Mouse (Mus musculus): Measurements from ENCODE around the gene P4ha3. TPM values are rescaled to one million over a fixed set of nuclear protein-coding genes. Genes with fewer than 3 reads are reported as not detected.

P4ha3 gene
- polyA plus RNA-seq (2012; ENCODE audit: low replicate concordance): 0.16 TPM in 1 of 2 replicates, not detected in the other

DNA sequence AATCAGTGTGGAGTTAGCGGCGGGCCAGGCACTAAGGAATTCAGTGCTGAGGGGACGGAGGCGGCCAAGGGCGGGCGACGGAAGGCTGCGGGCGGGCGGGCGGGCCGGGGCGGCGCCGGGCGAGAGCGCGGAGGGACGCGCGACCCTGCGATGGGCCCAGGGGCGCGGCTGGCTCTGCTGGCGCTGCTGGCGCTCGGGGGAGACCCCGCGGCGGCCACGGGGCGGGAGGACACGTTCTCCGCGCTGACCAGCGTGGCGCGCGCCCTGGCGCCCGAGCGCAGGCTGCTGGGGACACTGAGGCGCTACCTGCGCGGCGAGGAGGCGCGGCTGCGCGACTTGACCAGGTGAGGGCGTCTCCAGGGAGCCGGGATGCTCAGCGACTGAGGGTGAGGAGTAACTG, at the start of gene P4ha3:
TSS of gene P4ha3 (plus strand) at position 138 of the 400 bp plus-strand sequence.

Other genes starting within 250 kb of the P4ha3 start
- gene Pold3, start 164.0 kb upstream of the P4ha3 start, polyA plus RNA-seq (2012; ENCODE audit: low replicate concordance): 6.0 and 10.6 TPM in 2 replicates
- gene Lipt2, start 126.2 kb upstream of the P4ha3 start, polyA plus RNA-seq (2012; ENCODE audit: low replicate concordance): 1.9 and 4.6 TPM in 2 replicates
- not detected in 2 replicates for gene Kcne3, start 109.0 kb upstream of the P4ha3 start, polyA plus RNA-seq (2012; ENCODE audit: low replicate concordance)
- gene Pgm2l1, start 58.1 kb upstream of the P4ha3 start, polyA plus RNA-seq (2012; ENCODE audit: low replicate concordance): 8.5 and 14.8 TPM in 2 replicates
- 27.5 and 47.7 TPM in 2 replicates for gene C2cd3, start 86.7 kb downstream of the P4ha3 start, polyA plus RNA-seq (2012; ENCODE audit: low replicate concordance)
- 27.9 and 30.1 TPM in 2 replicates for gene Ppme1, start 86.8 kb downstream of the P4ha3 start, polyA plus RNA-seq (2012; ENCODE audit: low replicate concordance)
- 0.74 and 1.5 TPM in 2 replicates for gene Ucp3, start 187.5 kb downstream of the P4ha3 start, polyA plus RNA-seq (2012; ENCODE audit: low replicate concordance)
- 1,213 and 1,443 TPM in 2 replicates for gene Ucp2, start 207.8 kb downstream of the P4ha3 start, polyA plus RNA-seq (2012; ENCODE audit: low replicate concordance)
- gene Dnajb13, start 229.4 kb downstream of the P4ha3 start, polyA plus RNA-seq (2012; ENCODE audit: low replicate concordance): 0.26 and 1.2 TPM in 2 replicates

Data from hematopoietic multipotent progenitor cell, adult 10-12 weeks (in vitro differentiated cells).